Mouse (Mus musculus): ENCODE results near the gene Agap3.

Gene Agap3

GRCm38 (mm10) chr5:24525360-24526189 is 73.6 kb downstream of the Agap3 start:
- no peak for DNase-seq

GRCm38 (mm10) chr5:24526190-24526888 is 74.4 kb downstream of the Agap3 start:
- DNase-seq, result no peak

- DNase-seq, result no peak
Observed at GRCm38 (mm10) chr5:24526889-24527230, 74.9 kb downstream of the Agap3 start, which contains the start of gene Gbx1. Gene Gbx1 (minus strand): TSS chr5:24527202.

GRCm38 (mm10) chr5:24527780-24528179 is 75.8 kb downstream of the Agap3 start:
- no peak for DNase-seq

GRCm38 (mm10) chr5:24530042-24530689 is 78.2 kb downstream of the Agap3 start:
- DNase-seq, result peak; percentile 85

GRCm38 (mm10) chr5:24533391-24533790 is 81.4 kb downstream of the Agap3 start:
- no peak for DNase-seq

- DNase-seq, result no peak
Observed at GRCm38 (mm10) chr5:24534292-24534691, 82.3 kb downstream of the Agap3 start.

- no peak for DNase-seq
Observed at GRCm38 (mm10) chr5:24535731-24536130, 83.8 kb downstream of the Agap3 start.

- DNase-seq, result no peak
Observed at GRCm38 (mm10) chr5:24536511-24536910, 84.5 kb downstream of the Agap3 start.

- no peak for DNase-seq
Observed at GRCm38 (mm10) chr5:24537618-24538017, 85.6 kb downstream of the Agap3 start.

GRCm38 (mm10) chr5:24539571-24540296 is 87.8 kb downstream of the Agap3 start:
- DNase-seq, result no peak

GRCm38 (mm10) chr5:24540387-24541143 is 88.6 kb downstream of the Agap3 start, which contains the start of gene Asb10:
Gene Asb10 (minus strand): TSS chr5:24540978.
- peak; percentile 45 for DNase-seq

- no peak for DNase-seq
Observed at GRCm38 (mm10) chr5:24541144-24541569, 89.2 kb downstream of the Agap3 start.

- DNase-seq, result no peak
Observed at GRCm38 (mm10) chr5:24542643-24543042, 90.7 kb downstream of the Agap3 start.

GRCm38 (mm10) chr5:24550598-24551316 is 98.8 kb downstream of the Agap3 start:
- peak; percentile 31 for DNase-seq

- no peak for DNase-seq
Observed at GRCm38 (mm10) chr5:24551317-24551688, 99.3 kb downstream of the Agap3 start.

Measured in liver (tissue).